Mouse (Mus musculus) neural tube, embryonic 14.5 days (tissue): Measurements from ENCODE around the gene Galnt18. TPM values are rescaled to one million over a fixed set of nuclear protein-coding genes. Genes with fewer than 3 reads are reported as not detected.

Experiments used
- ATAC-seq: fragments of 200-750 bp; cut with Nextera tagmentation; 2 replicates; pipeline ENCODE4 v1.8.0; 2017; ENCODE audit warnings: low read depth, mild to moderate bottlenecking, moderate TSS enrichment, moderate library complexity
- H3K27ac ChIP-seq: fragments of 300-500 bp; sonication (generic); 2 replicates; pipeline ENCODE4 v1.5.1; 2014; ENCODE audit warnings: low read depth, mild to moderate bottlenecking, control low read depth, low read length, moderate library complexity, mixed read lengths
- H3K27me3 ChIP-seq: fragments of 300-500 bp; sonication (generic); 2 replicates; pipeline ENCODE4 v1.6.1; 2014; ENCODE audit warnings: low read length; ENCODE audit not compliant: control insufficient read depth, insufficient read depth
- H3K36me3 ChIP-seq: fragments of 300-500 bp; sonication (generic); 2 replicates; pipeline ENCODE4 v1.6.1; 2014; ENCODE audit warnings: low read length, mixed read lengths; ENCODE audit not compliant: control insufficient read depth, insufficient read depth
- H3K4me1 ChIP-seq: fragments of 300-500 bp; sonication (generic); 2 replicates; pipeline ENCODE4 v1.6.1; 2014; ENCODE audit warnings: low read length; ENCODE audit not compliant: control insufficient read depth, insufficient read depth
- H3K4me2 ChIP-seq: fragments of 300-500 bp; sonication (generic); 2 replicates; pipeline ENCODE4 v1.6.1; 2014; ENCODE audit warnings: mild to moderate bottlenecking, low read depth, low read length, control low read depth
- H3K4me3 ChIP-seq: fragments of 300-500 bp; sonication (generic); 2 replicates; pipeline ENCODE4 v1.5.1; 2014; ENCODE audit warnings: low read depth, low read length, control low read depth, mixed read lengths
- H3K9ac ChIP-seq: fragments of 300-500 bp; sonication (generic); replicated peaks from 2 replicates; pipeline ENCODE4 v1.6.1; 2014; ENCODE audit warnings: low read depth, mild to moderate bottlenecking, control low read depth, low read length, mixed read lengths
- H3K9me3 ChIP-seq: fragments of 300-500 bp; sonication (generic); 2 replicates; pipeline ENCODE4 v1.6.1; 2016; ENCODE audit warnings: low read length; ENCODE audit not compliant: control insufficient read depth
- WGBS: fragments of 180-500 bp; shearing (Covaris S2); extraction: QIAGEN DNeasy Blood & Tissue Kit; methylation state at CpG from one replicate; pipeline ENCODE4 v1.1.7; 2014; 5-methylcytosine and 5-hydroxymethylcytosine counted together
- polyA plus RNA-seq: library from polyadenylated mRNA; unstranded; fragments of >200 nt; fragmentation: Nextera tagmentation; extraction: Ambion mirVana; gene quantifications from 2 replicates; pipeline ENCODE4 v1.2.1, GENCODE M21; 2014

The Galnt18 gene
- polyA plus RNA-seq, 1 experiment from 2014 or later = 12.7 TPM

DNA sequence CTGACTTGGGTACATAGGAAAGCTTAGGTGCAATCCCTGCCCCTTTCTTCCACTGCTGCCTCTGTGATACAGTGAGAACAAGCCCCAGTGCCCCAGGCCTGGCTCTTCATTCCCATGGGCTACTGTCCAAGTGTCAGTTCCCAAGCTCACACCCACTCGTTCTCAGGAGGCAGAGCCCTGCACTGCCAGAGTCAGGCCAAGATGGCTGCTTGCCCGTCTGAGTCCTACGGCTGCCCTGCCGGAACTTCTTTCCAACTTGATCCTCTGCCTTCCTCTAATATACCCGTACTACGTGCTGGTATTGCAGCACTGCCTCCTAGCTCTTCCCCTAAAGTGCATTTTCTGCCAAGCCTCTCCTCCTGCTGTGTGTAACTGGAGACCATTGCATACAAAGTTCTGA is 85.5 kb downstream of the Galnt18 start:
- no peak for ATAC-seq
- WGBS = 79% methylated on average over 6 of the region's 6 CpGs
- Histone ChIP-seq H3K27me3 (no peaks in the 10 kb centered on the region), H3K27ac (no peak overlapping the region), H3K36me3 (no peaks in the 10 kb centered on the region), H3K4me1 (no peaks in the 10 kb centered on the region), H3K4me2 (no peak overlapping the region), H3K9me3 (no peaks in the 10 kb centered on the region), H3K4me3 (no peak overlapping the region), H3K9ac (no peak overlapping the region)

DNA sequence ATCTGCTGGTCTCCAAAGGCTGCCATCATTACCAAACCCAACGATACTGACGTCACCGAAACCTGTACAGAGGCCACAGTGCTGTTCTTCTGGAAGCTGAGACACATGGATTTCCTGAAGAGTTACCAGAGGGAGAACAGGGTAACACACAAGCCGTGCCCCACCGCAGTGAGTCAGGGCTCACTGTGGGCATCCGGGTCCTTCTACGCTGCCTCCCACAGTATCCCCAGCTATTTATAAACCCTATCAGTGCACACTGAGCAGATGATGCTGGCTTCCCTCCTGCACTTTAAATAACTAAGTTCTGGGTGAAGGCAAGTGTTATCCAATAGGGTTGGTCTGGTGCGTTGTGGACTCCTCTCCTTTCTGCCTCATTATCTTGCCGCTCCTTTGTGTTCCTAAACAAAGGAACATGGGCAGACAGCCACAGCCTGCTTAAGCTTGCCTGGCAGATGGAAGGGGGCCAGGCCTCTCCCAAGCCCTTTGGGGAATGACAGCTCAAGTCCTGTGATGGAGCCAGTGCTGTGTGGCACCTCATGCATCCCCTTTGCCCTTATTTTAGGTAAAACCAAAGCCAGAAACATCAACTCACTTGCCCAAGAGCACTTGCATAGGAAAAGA is 87.0 kb downstream of the Galnt18 start:
- no peaks in the 10 kb centered on the region for H3K36me3 ChIP-seq
- no peaks in the 10 kb centered on the region for H3K4me1 ChIP-seq
- no peak overlapping the region for H3K4me3 ChIP-seq
- H3K27me3 ChIP-seq = no peaks in the 10 kb centered on the region
- H3K27ac ChIP-seq = no peak overlapping the region
- ATAC-seq = no peak
- no peak overlapping the region for H3K4me2 ChIP-seq
- WGBS = 64% methylated on average over 9 of the region's 9 CpGs
- H3K9me3 ChIP-seq = no peaks in the 10 kb centered on the region
- no peak overlapping the region for H3K9ac ChIP-seq

DNA sequence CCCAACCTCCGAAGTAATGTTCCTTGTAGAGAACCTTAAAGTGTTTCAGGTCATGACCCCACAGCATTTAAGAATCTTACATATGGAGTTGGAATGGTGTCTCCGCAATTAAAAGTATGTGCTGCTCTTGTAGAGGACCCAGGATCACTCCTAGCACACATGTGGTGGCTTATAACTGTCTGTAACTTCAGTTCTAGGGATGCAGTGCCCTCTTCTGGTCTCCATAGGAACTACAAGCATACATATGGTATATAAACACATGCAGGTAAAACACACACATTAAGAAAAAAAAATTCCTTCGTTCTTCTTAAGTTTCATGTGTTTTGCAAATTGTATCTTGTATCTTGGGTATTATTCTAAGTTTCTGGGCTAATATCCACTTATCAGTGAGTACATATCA is 99.7 kb downstream of the Galnt18 start:
- Histone ChIP-seq H3K4me3 (no peak overlapping the region), H3K4me1 (no peaks in the 10 kb centered on the region), H3K9ac (no peak overlapping the region), H3K4me2 (no peak overlapping the region), H3K36me3 (no peaks in the 10 kb centered on the region), H3K27me3 (no peaks in the 10 kb centered on the region), H3K9me3 (no peaks in the 10 kb centered on the region), H3K27ac (no peak overlapping the region)
- WGBS = 96% methylated on average over 3 of the region's 3 CpGs
- ATAC-seq = no peak

DNA sequence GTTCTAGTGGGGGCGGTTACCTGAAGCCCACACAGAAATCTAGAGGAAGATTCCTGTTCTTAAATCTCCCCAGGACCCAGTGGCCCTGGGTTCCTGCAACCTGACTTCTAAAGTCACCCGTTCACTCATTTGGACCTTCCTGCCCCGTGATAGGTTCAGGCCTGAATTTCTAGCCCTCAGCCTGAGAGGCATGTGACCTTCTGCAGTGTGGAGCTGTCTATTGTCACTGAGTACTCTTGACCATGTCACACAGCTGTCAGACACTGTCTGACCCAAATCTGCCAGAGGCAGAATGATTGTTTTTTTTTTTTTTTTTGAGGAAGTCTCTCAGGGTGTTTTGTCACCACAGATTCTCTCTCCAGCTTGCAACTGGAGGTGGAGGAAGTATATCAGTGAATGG is 103.3 kb downstream of the Galnt18 start:
- Histone ChIP-seq H3K27me3 (no peaks in the 10 kb centered on the region), H3K36me3 (no peaks in the 10 kb centered on the region), H3K4me2 (no peak overlapping the region), H3K27ac (no peak overlapping the region), H3K4me1 (no peaks in the 10 kb centered on the region), H3K4me3 (no peak overlapping the region), H3K9me3 (no peaks in the 10 kb centered on the region), H3K9ac (no peak overlapping the region)
- no peak for ATAC-seq
- 90% methylated on average over 3 of the region's 3 CpGs for WGBS

DNA sequence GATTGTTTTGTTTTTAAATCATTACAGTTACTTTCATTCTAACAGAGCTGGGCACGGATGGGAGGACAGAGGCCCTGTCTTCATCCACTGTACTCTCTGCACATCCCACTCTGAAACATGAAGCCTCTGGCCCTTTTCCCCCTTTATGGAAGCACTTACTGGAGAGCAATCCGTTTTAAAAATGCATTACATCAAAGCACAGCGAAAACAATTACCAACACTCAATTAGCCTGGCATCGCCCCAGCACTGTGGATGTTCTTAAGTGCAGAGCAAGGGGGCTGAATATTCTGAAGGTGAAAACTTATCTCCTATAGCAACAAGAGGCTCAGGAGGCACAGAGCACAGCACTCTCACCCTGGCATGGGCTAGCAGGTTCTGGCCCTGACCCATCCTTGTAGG is 107.3 kb downstream of the Galnt18 start:
- Histone ChIP-seq H3K4me1 (no peaks in the 10 kb centered on the region), H3K4me2 (no peak overlapping the region), H3K4me3 (no peak overlapping the region), H3K9ac (no peak overlapping the region), H3K36me3 (no peaks in the 10 kb centered on the region), H3K9me3 (no peaks in the 10 kb centered on the region), H3K27ac (no peak overlapping the region), H3K27me3 (no peaks in the 10 kb centered on the region)
- WGBS = 35% methylated on average over 4 of the region's 4 CpGs
- ATAC-seq = no peak; the same call in 1 of the 2 replicates

DNA sequence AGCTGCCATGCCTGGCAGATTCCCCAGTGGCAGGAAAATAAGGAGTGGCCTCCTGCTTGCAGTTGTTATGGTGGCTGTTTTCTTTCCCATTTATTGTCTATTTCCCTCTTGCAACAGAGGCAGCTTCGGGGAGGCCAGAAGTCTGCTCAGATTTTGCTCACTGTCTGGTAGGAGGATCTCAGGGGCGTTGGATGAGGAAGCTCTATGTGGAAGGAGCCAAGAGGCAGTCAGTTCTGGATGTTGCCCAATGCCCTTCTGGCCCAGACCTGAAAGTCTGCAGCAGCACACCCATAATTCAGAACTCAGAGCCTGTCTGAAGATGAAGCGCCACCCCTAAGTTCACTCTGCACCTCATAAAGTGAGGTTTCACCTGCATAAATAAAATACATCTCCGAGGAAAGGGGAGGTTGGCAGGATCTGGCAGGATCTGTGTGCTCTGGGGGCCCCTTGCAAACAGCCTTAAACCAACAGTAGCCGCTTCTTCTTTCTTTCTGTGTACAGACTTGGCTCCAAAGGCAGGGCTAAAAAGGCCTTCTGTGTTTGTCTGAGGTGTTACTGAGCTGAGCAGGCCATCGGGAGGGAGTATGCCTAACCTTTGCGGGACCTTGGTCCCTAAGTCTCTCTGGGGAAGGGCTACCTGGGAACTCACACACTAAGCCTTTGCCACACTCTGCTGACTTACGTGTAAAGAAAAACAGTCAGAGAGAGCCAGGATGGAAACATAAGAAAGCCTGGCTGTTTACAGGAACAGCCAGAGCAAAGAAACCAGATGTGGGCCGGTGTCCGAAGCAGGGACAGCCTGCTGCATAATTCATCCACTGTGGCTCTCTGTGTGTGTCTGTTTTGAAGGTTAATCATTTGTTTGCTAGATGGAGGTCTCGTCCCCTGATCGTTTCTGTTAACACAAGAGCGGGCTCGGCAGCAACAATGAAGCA is 116.4 kb downstream of the Galnt18 start:
- H3K4me3 ChIP-seq = no peak overlapping the region
- no peak for ATAC-seq
- 60% methylated on average over 14 of the region's 14 CpGs for WGBS

DNA sequence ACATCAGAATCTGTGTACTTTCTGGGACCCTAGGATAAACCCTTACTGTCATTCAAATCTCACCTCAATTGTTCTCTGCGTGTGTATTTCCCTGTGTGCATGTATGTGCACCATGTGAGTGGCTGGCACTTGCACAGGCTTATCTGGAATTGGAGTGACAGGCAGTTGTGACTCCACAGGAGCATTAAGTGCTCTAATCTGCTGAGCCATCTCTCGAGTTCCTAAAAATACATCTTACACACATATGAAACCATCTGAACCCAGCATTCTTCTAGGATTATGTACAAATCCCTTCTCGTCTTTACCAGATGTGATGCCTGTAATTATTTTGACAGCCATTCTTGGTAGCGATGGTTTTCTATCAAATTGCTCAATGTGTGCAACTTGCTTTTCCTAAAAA is 121.2 kb downstream of the Galnt18 start:
- H3K4me2 ChIP-seq = no peak overlapping the region
- H3K27ac ChIP-seq = no peak overlapping the region
- no peaks in the 10 kb centered on the region for H3K36me3 ChIP-seq
- 0 out of 2 replicates have a peak, but pooled peaks cover 1% of the 10 kb centered on the region for H3K4me1 ChIP-seq
- no peaks in the 10 kb centered on the region for H3K9me3 ChIP-seq
- WGBS = 89% methylated on average over 4 of the region's 4 CpGs
- no peak overlapping the region for H3K4me3 ChIP-seq
- no peak overlapping the region for H3K9ac ChIP-seq
- ATAC-seq = no peak
- H3K27me3 ChIP-seq = no peaks in the 10 kb centered on the region

More for the DNA sequence above, 116.4 kb downstream of the Galnt18 start:
- Histone ChIP-seq H3K4me2 (no peak overlapping the region), H3K4me1 (0 out of 2 replicates have a peak, but pooled peaks cover 3% of the 10 kb centered on the region), H3K9ac (no peak overlapping the region), H3K27ac (no peak overlapping the region), H3K9me3 (no peaks in the 10 kb centered on the region), H3K36me3 (no peaks in the 10 kb centered on the region), H3K27me3 (no peaks in the 10 kb centered on the region)

DNA sequence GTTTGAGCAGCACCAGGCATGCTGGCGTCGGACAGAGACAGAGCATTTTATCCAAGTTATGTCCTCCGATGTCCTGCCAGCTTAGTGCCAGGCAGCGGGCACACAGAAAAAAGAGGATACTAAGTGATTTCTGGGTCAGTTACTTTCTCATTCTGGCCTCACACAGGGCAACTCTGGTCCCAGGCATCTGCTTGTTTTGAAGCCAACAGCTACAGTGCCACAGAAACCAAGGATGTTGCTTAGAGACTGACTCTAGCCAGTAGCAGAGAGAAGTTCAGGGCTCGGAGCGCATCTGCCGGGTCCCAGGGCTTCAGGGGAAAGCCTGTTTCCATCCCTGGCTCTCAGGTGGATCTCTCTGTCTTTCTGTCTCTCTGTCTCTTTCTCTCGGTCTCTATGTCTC is 124.8 kb downstream of the Galnt18 start:
- no peak overlapping the region for H3K4me3 ChIP-seq
- H3K4me2 ChIP-seq = no peak overlapping the region
- WGBS = 80% methylated on average over 8 of the region's 8 CpGs
- H3K27ac ChIP-seq = no peak overlapping the region
- no peaks in the 10 kb centered on the region for H3K4me1 ChIP-seq
- H3K9me3 ChIP-seq = no peaks in the 10 kb centered on the region
- no peaks in the 10 kb centered on the region for H3K36me3 ChIP-seq
- H3K9ac ChIP-seq = no peak overlapping the region
- no peak for ATAC-seq
- no peaks in the 10 kb centered on the region for H3K27me3 ChIP-seq

DNA sequence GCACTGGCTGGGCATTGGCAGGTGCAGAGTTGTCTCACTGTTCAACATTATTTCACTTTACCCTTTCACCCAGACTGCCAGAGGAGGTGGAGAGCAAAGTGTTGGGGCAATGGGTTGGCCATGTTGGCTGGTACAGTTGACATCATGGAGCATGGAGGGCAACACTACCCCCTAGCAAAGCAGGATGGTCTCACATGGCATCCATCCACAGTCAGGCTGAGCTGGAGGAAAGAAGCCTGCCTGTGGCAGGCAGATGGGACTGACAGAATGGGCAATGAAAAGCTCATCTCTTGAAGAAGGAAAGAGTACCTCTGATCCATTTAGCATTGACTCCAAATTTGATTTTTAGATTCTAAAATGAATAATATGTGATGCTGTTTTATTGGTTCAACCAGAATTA is 125.3 kb downstream of the Galnt18 start:
- H3K27me3 ChIP-seq = no peaks in the 10 kb centered on the region
- H3K4me2 ChIP-seq = no peak overlapping the region
- no peaks in the 10 kb centered on the region for H3K9me3 ChIP-seq
- H3K27ac ChIP-seq = no peak overlapping the region
- ATAC-seq = no peak
- no peak overlapping the region for H3K4me3 ChIP-seq
- H3K9ac ChIP-seq = no peak overlapping the region
- no peaks in the 10 kb centered on the region for H3K4me1 ChIP-seq
- no peaks in the 10 kb centered on the region for H3K36me3 ChIP-seq
